Mouse (Mus musculus) stomach, embryonic 15.5 days (tissue): Measurements from ENCODE around the gene Tnrc6c. TPM values are rescaled to one million over a fixed set of nuclear protein-coding genes. Genes with fewer than 3 reads are reported as not detected.

Experiments used
- ATAC-seq: fragments of 200-750 bp; cut with Nextera tagmentation; 2 replicates; pipeline ENCODE4 v1.8.0; 2017; ENCODE audit warnings: low read depth, moderate number of reproducible peaks, moderate TSS enrichment; ENCODE audit not compliant: insufficient read depth, low FRiP score
- H3K27ac ChIP-seq: fragments of 300-500 bp; sonication (generic); 2 replicates; pipeline ENCODE4 v1.5.1; 2015; ENCODE audit warnings: mild to moderate bottlenecking, inconsistent platforms
- H3K27me3 ChIP-seq: fragments of 300-500 bp; sonication (generic); replicated peaks from 2 replicates; pipeline ENCODE4 v1.6.1; 2015; ENCODE audit warnings: inconsistent platforms
- H3K36me3 ChIP-seq: fragments of 300-500 bp; sonication (generic); 2 replicates; pipeline ENCODE4 v1.6.1; 2015; ENCODE audit warnings: inconsistent platforms
- H3K4me1 ChIP-seq: fragments of 300-500 bp; sonication (generic); 2 replicates; pipeline ENCODE4 v1.6.1; 2015; ENCODE audit warnings: inconsistent platforms
- H3K4me2 ChIP-seq: fragments of 300-500 bp; sonication (generic); 2 replicates; pipeline ENCODE4 v1.6.1; 2015; ENCODE audit warnings: mild to moderate bottlenecking, inconsistent platforms
- H3K4me3 ChIP-seq: fragments of 300-500 bp; sonication (generic); replicated peaks from 2 replicates; pipeline ENCODE4 v1.5.1; 2015; ENCODE audit warnings: inconsistent platforms
- H3K9ac ChIP-seq: fragments of 300-500 bp; sonication (generic); 2 replicates; pipeline ENCODE4 v1.6.1; 2015; ENCODE audit warnings: inconsistent platforms
- H3K9me3 ChIP-seq: fragments of 300-500 bp; sonication (generic); 2 replicates; pipeline ENCODE4 v1.6.1; 2016; ENCODE audit warnings: inconsistent platforms
- WGBS: fragments of 180-500 bp; shearing (Covaris S2); methylation state at CpG from one replicate; pipeline ENCODE4 v1.1.7; 2015; 5-methylcytosine and 5-hydroxymethylcytosine counted together
- polyA plus RNA-seq: library from polyadenylated mRNA; unstranded; fragments of >200 nt; fragmentation: Nextera tagmentation; extraction: Ambion mirVana; gene quantifications from 2 replicates; pipeline ENCODE4 v1.2.1, GENCODE M21; 2015

Tnrc6c gene
- polyA plus RNA-seq, 1 experiment from 2014 or later, result 12.2 TPM

- H3K4me1 ChIP-seq, result peaks cover 32% of the 10 kb centered on the region
- 0 out of 2 replicates have a peak, but pooled peaks cover 6% of the 10 kb centered on the region for H3K27me3 ChIP-seq
- ATAC-seq, result no peak
These were observed 35.3 kb upstream of the Tnrc6c start for GRCm38 (mm10) chr11:117618774-117619173.

GRCm38 (mm10) chr11:117619581-117619980, 34.5 kb upstream of the Tnrc6c start:
- Histone ChIP-seq H3K27me3 (0 out of 2 replicates have a peak, but pooled peaks cover 6% of the 10 kb centered on the region), H3K27ac (peak overlapping the region; percentile 18; the same call in 1 of the 2 replicates), H3K4me3 (no peak overlapping the region), H3K4me1 (peaks cover 32% of the 10 kb centered on the region), H3K36me3 (no peaks in the 10 kb centered on the region), H3K9ac (no peak overlapping the region), H3K4me2 (no peak overlapping the region), H3K9me3 (no peaks in the 10 kb centered on the region)
- 23% methylated on average over 10 of the region's 10 CpGs for WGBS
- ATAC-seq, result no peak

More at GRCm38 (mm10) chr11:117618774-117619173, 35.3 kb upstream of the Tnrc6c start:
- no peak overlapping the region for H3K9ac ChIP-seq
- peak overlapping the region; percentile 61; the same call in 1 of the 2 replicates for H3K27ac ChIP-seq
- H3K4me2 ChIP-seq, result no peak overlapping the region
- H3K9me3 ChIP-seq, result no peaks in the 10 kb centered on the region
- 39% methylated on average over 7 of the region's 7 CpGs for WGBS
- H3K4me3 ChIP-seq, result no peak overlapping the region
- no peaks in the 10 kb centered on the region for H3K36me3 ChIP-seq

GRCm38 (mm10) chr11:117625196-117625595, 28.9 kb upstream of the Tnrc6c start:
- no peaks in the 10 kb centered on the region for H3K27me3 ChIP-seq
- H3K9me3 ChIP-seq, result no peaks in the 10 kb centered on the region
- H3K4me1 ChIP-seq, result peaks cover 16% of the 10 kb centered on the region; the same call in 1 of the 2 replicates
- ATAC-seq, result no peak
- no peak overlapping the region for H3K4me2 ChIP-seq
- H3K36me3 ChIP-seq, result no peaks in the 10 kb centered on the region
- WGBS, result 76% methylated on average over 4 of the region's 4 CpGs
- H3K4me3 ChIP-seq, result no peak overlapping the region
- H3K27ac ChIP-seq, result no peak overlapping the region
- no peak overlapping the region for H3K9ac ChIP-seq

- no peaks in the 10 kb centered on the region for H3K9me3 ChIP-seq
- ATAC-seq, result no peak
- no peak overlapping the region for H3K4me3 ChIP-seq
- H3K36me3 ChIP-seq, result no peaks in the 10 kb centered on the region
- H3K27me3 ChIP-seq, result no peaks in the 10 kb centered on the region
- no peak overlapping the region for H3K9ac ChIP-seq
- 60% methylated on average over 6 of the region's 6 CpGs for WGBS
- H3K4me1 ChIP-seq, result peaks cover 13% of the 10 kb centered on the region; the same call in 1 of the 2 replicates
- H3K4me2 ChIP-seq, result no peak overlapping the region
- no peak overlapping the region for H3K27ac ChIP-seq
These were observed 27.5 kb upstream of the Tnrc6c start for GRCm38 (mm10) chr11:117626557-117626956.

GRCm38 (mm10) chr11:117627060-117627562, 27.0 kb upstream of the Tnrc6c start:
- Histone ChIP-seq H3K27me3 (no peaks in the 10 kb centered on the region), H3K9me3 (no peaks in the 10 kb centered on the region), H3K36me3 (no peaks in the 10 kb centered on the region), H3K4me1 (peaks cover 13% of the 10 kb centered on the region; the same call in 1 of the 2 replicates), H3K4me2 (no peak overlapping the region), H3K27ac (no peak overlapping the region), H3K9ac (no peak overlapping the region), H3K4me3 (no peak overlapping the region)
- 38% methylated on average over 5 of the region's 5 CpGs for WGBS
- ATAC-seq, result no peak

GRCm38 (mm10) chr11:117627746-117628311, 26.3 kb upstream of the Tnrc6c start:
- no peaks in the 10 kb centered on the region for H3K9me3 ChIP-seq
- H3K9ac ChIP-seq, result no peak overlapping the region
- WGBS, result 27% methylated on average over 9 of the region's 9 CpGs
- no peaks in the 10 kb centered on the region for H3K27me3 ChIP-seq
- peaks cover 13% of the 10 kb centered on the region; the same call in 1 of the 2 replicates for H3K4me1 ChIP-seq
- no peak for ATAC-seq
- no peak overlapping the region for H3K4me3 ChIP-seq
- H3K27ac ChIP-seq, result no peak overlapping the region
- no peaks in the 10 kb centered on the region for H3K36me3 ChIP-seq
- H3K4me2 ChIP-seq, result no peak overlapping the region

GRCm38 (mm10) chr11:117628312-117628779, 25.7 kb upstream of the Tnrc6c start:
- H3K4me1 ChIP-seq, result peaks cover 13% of the 10 kb centered on the region; the same call in 1 of the 2 replicates
- no peak overlapping the region for H3K4me2 ChIP-seq
- no peak; the same call in 1 of the 2 replicates for ATAC-seq
- no peak overlapping the region for H3K4me3 ChIP-seq
- H3K9me3 ChIP-seq, result no peaks in the 10 kb centered on the region
- no peaks in the 10 kb centered on the region for H3K36me3 ChIP-seq
- H3K27ac ChIP-seq, result no peak overlapping the region
- H3K9ac ChIP-seq, result no peak overlapping the region
- 19% methylated on average over 9 of the region's 9 CpGs for WGBS
- no peaks in the 10 kb centered on the region for H3K27me3 ChIP-seq

GRCm38 (mm10) chr11:117629865-117630264, 24.2 kb upstream of the Tnrc6c start:
- no peak for ATAC-seq
- Histone ChIP-seq H3K9me3 (no peaks in the 10 kb centered on the region), H3K4me1 (peaks cover 17% of the 10 kb centered on the region; the same call in 1 of the 2 replicates), H3K4me3 (no peak overlapping the region), H3K9ac (no peak overlapping the region), H3K36me3 (no peaks in the 10 kb centered on the region), H3K4me2 (no peak overlapping the region), H3K27ac (no peak overlapping the region), H3K27me3 (no peaks in the 10 kb centered on the region)
- WGBS, result 69% methylated on average over 2 of the region's 2 CpGs

GRCm38 (mm10) chr11:117630868-117631565, 23.1 kb upstream of the Tnrc6c start:
- Histone ChIP-seq H3K36me3 (no peaks in the 10 kb centered on the region), H3K4me2 (no peak overlapping the region), H3K9ac (no peak overlapping the region), H3K4me1 (peaks cover 17% of the 10 kb centered on the region; the same call in 1 of the 2 replicates), H3K27me3 (no peaks in the 10 kb centered on the region), H3K4me3 (no peak overlapping the region), H3K9me3 (no peaks in the 10 kb centered on the region), H3K27ac (no peak overlapping the region)
- 89% methylated on average over 10 of the region's 11 CpGs for WGBS
- no peak for ATAC-seq

- H3K9ac ChIP-seq, result no peak overlapping the region
- 81% methylated on average over 3 of the region's 3 CpGs for WGBS
These were observed 20.8 kb upstream of the Tnrc6c start for GRCm38 (mm10) chr11:117633310-117633709.

GRCm38 (mm10) chr11:117638386-117638785, 15.7 kb upstream of the Tnrc6c start:
- Histone ChIP-seq H3K27me3 (no peaks in the 10 kb centered on the region), H3K4me2 (no peak overlapping the region), H3K9ac (no peak overlapping the region), H3K9me3 (no peaks in the 10 kb centered on the region), H3K36me3 (no peaks in the 10 kb centered on the region), H3K4me1 (0 out of 2 replicates have a peak, but pooled peaks cover 4% of the 10 kb centered on the region), H3K27ac (no peak overlapping the region), H3K4me3 (no peak overlapping the region)
- no peak for ATAC-seq
- WGBS, result 63% methylated on average over 7 of the region's 7 CpGs

More at GRCm38 (mm10) chr11:117633310-117633709, 20.8 kb upstream of the Tnrc6c start:
- H3K27me3 ChIP-seq, result no peaks in the 10 kb centered on the region
- no peak overlapping the region for H3K4me3 ChIP-seq
- ATAC-seq, result no peak
- peaks cover 9% of the 10 kb centered on the region; the same call in 1 of the 2 replicates for H3K4me1 ChIP-seq
- no peaks in the 10 kb centered on the region for H3K9me3 ChIP-seq
- no peak overlapping the region for H3K4me2 ChIP-seq
- H3K27ac ChIP-seq, result no peak overlapping the region
- no peaks in the 10 kb centered on the region for H3K36me3 ChIP-seq

GRCm38 (mm10) chr11:117638809-117639208, 15.3 kb upstream of the Tnrc6c start:
- WGBS, result 63% methylated on average over 11 of the region's 11 CpGs

More at GRCm38 (mm10) chr11:117638809-117639208, 15.3 kb upstream of the Tnrc6c start:
- ATAC-seq, result no peak
- H3K9me3 ChIP-seq, result no peaks in the 10 kb centered on the region
- no peaks in the 10 kb centered on the region for H3K36me3 ChIP-seq
- H3K9ac ChIP-seq, result no peak overlapping the region
- no peak overlapping the region for H3K27ac ChIP-seq
- 0 out of 2 replicates have a peak, but pooled peaks cover 2% of the 10 kb centered on the region for H3K4me1 ChIP-seq
- no peak overlapping the region for H3K4me2 ChIP-seq
- H3K27me3 ChIP-seq, result no peaks in the 10 kb centered on the region
- no peak overlapping the region for H3K4me3 ChIP-seq
